Mouse (Mus musculus) testis, adult 10 weeks (tissue): ENCODE measurements around the gene Rab39. TPM values are rescaled to one million over a fixed set of nuclear protein-coding genes. Genes with fewer than 3 reads are reported as not detected.

Source experiments
- polyA plus RNA-seq: library from polyadenylated mRNA; stranded (reverse); fragments of 350-450 nt; fragmentation: Illumina TruSeq; extraction: RNeasy Lipid Tissue Mini Kit (QIAGEN cat#74804); gene quantifications from one replicate; pipeline ENCODE4 v1.2.3, GENCODE M21; 2014; ENCODE audit warnings: low read depth, low replicate concordance

Gene Rab39
- 0.70 TPM for polyA plus RNA-seq

DNA sequence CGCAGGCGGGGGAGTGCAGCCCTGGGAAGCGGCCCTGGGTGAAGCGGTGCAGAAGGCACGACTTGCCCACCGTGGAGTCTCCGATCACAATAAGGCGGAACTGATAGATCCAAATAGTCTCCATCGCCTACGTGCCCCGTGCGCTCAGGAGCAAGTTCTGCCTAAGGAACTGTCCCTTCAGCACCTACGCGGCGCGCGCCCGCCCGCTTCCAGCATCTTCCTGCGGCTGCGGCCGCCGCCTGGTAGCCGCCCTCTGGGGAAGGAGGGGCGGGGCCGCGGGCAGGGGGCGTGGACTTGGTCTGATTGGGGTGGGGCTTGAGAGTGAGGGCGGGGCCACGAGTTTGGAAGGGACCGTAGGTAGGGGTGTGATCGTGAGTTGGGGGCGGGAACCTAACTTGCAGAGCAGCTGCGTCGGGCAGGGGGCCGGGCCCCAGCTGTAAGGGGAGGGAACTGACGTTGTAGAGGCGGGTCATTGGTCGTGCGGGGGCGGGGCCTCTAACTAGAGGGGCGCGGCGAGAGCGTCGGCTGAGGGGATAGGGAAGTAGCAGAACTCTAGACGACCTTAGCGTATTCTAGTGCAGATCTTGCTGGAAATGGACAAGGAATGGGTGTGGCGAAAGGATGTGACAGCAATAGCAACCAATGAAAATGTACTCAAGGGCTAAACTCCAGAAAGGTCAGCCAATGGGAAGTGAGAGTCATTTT, at the start of gene Rab39:
Gene Rab39 (minus strand): TSS at position 241 of the 705 bp plus-strand sequence.

DNA sequence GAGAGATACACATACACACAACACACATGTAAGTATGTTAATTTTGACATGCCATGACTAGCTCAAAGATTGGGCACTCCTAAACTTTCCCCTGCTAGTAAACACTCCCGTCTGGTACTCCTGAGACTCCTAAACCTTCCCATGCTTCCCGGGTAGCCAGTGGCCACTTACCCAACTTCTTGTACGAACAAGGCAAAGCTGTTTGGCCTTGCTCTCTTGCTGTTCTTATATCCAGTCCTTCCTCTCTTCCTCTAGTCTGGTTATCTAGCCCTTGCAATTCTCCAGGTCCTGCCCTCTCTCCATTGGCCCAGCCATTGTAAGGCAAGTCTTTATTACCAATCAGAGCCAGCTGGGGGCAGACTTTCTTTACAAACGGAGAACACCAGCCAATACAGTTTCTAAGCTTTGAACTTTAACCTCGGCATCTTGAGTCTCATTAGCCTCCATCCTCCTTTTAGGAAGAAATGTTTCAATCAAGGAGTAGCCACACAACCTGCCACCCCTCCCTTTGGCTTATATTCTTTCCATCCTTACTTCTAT, 36.3 kb downstream of the Rab39 start, which contains the start of gene Cul5:
Gene Cul5 (minus strand): TSS at position 335 of the 540 bp plus-strand sequence.

Other genes with a start within 250 kb of the Rab39 start
- 15.8 TPM for gene Atm, start 169.5 kb downstream of the Rab39 start, polyA plus RNA-seq
- gene Npat, start 169.2 kb downstream of the Rab39 start, polyA plus RNA-seq: 32.5 TPM
- gene Acat1, start 95.8 kb downstream of the Rab39 start, polyA plus RNA-seq: 25.1 TPM
- gene Cul5, start 36.2 kb downstream of the Rab39 start, polyA plus RNA-seq: 150 TPM
- gene Slc35f2, start 65.3 kb upstream of the Rab39 start, polyA plus RNA-seq: 12.2 TPM
- gene Sln, start 143.9 kb upstream of the Rab39 start, polyA plus RNA-seq: not detected